Mouse (Mus musculus): ENCODE measurements around the gene Aprt. TPM values are rescaled to one million over a fixed set of nuclear protein-coding genes. Genes with fewer than 3 reads are reported as not detected.

Gene Aprt
- polyA plus RNA-seq, 1 experiment from 2014 or later, result 156 TPM

DNA sequence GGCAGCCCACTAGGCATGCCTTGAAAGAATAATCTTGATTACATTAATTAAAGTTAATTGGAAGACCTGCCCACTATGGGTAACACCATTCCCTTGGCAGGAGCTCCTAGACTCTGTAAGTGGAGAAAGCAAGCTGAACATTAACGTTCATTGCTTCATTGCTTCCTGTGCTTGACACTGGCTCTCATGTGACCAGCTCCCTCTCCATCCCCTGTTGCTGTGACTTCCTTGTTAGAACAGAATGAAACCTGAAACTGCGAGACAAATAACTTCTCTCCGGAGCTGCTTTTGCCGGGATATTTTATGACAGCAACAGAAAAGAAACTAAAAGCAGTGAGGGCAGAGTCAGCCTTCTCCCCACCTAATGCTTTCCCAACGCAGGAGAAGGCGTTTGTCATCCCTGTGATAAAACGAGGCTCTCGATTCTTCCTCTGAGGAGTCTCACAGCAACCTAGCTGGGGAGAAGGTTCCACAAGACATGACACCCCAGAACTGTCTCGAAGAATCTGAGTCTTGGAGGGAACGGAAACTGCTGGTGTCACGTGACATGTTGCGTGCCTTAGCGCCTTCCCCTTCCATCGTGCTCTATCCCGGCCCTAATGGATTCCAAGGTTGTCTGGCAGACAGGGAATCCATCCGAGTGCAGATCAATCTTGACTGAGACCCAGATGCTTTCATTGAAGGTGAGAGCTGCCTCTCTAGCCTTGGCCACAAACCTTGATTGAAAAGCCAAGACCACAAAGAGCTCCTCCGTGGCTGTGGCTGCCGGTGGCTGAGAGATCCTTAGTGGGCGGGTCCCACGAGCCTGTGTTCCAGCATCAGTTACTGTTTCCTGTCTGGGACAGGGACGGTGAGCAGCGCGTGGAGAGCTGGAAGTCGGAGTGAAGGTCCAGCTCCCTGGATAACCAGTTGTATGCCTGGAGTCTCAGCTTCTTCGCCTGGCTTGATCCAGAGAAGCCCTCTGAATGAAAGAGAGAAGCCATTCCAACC, 12.1 kb downstream of the Aprt start:
- no peak overlapping the region for H3K27ac ChIP-seq (ENCODE audit: low read length)
- no peaks in the 10 kb centered on the region for H3K27me3 ChIP-seq (ENCODE audit: control insufficient read depth, insufficient read depth, low read depth, low read length)
- no peak for ATAC-seq
- H3K36me3 ChIP-seq (ENCODE audit: control insufficient read depth, insufficient read depth, low read length), result no peaks in the 10 kb centered on the region
- H3K9ac ChIP-seq (ENCODE audit: low read depth, low read length), result no peak overlapping the region
- no peak overlapping the region for H3K4me2 ChIP-seq (ENCODE audit: low read length)
- H3K4me1 ChIP-seq (ENCODE audit: control insufficient read depth, insufficient read depth, low read length), result peaks cover 18% of the 10 kb centered on the region
- no peak overlapping the region for H3K4me3 ChIP-seq (ENCODE audit: low read depth, low read length)
- no peaks in the 10 kb centered on the region for H3K9me3 ChIP-seq (replicated peaks; ENCODE audit: control insufficient read depth, low read length, poor library complexity, severe bottlenecking)
- 90% methylated on average over 25 of the region's 25 CpGs for WGBS

DNA sequence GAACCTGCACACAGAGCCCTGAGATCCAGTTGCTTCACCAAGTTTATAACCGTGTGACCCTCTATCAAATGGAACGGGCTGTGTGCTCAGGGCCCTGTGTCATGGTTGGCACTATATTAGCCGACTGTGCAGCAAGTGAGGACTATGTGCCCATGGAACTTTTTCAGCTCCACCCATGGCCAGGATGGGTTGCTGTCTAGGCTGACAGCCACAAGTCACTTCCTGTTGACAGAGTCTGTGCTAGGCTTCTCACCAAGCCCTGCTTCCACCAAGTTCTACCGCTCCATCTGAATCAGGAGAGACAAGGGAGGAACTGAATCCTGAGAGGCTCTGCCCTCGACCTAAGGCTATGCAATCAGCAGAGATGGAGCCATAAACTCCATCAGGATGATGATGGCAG, 15.5 kb downstream of the Aprt start:
- H3K9me3 ChIP-seq (replicated peaks; ENCODE audit: control insufficient read depth, low read length, poor library complexity, severe bottlenecking), result no peaks in the 10 kb centered on the region
- no peaks in the 10 kb centered on the region for H3K36me3 ChIP-seq (ENCODE audit: control insufficient read depth, insufficient read depth, low read length)
- H3K4me3 ChIP-seq (ENCODE audit: low read depth, low read length), result no peak overlapping the region
- no peaks in the 10 kb centered on the region for H3K27me3 ChIP-seq (ENCODE audit: control insufficient read depth, insufficient read depth, low read depth, low read length)
- H3K27ac ChIP-seq (ENCODE audit: low read length), result no peak overlapping the region
- H3K4me2 ChIP-seq (ENCODE audit: low read length), result no peak overlapping the region
- no peaks in the 10 kb centered on the region; the same call in 1 of the 2 replicates for H3K4me1 ChIP-seq (ENCODE audit: control insufficient read depth, insufficient read depth, low read length)
- H3K9ac ChIP-seq (ENCODE audit: low read depth, low read length), result no peak overlapping the region
- ATAC-seq, result no peak
- WGBS, result 89% methylated on average over 5 of the region's 5 CpGs

DNA sequence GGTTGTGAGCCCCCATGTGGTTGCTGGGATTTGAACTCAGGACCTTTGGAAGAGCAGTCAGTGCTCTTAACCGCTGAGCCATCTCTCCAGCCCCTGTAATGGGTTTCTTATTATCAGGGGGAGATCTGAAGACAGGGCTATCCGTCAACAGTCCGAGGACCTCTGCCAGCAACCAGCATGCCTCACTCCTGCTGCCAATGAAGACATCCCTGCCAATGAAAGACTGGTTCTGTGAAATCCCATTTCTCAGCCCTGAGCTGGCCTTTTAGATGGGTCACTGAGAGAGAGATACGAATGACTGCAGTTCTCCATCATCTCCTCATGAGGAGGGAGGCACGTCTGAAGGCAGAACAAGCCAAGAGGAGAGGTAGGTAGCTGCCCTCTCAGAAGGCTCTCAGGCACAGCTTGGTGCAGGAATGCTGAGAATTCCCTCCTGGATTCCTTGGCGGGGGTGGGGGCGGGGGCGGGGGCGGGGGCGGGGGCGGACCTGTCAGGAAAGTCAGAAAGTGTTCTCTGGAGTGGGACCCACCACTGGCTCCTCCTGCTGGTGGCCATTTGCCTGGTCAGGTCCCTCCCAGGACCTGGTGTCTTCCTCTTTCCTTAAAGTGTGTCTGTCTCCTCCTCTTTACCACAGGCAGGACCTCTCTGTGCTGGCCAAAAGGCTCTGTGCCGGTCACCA, 17.9 kb downstream of the Aprt start:
- Histone ChIP-seq H3K4me3 (ENCODE audit: low read depth, low read length) (no peak overlapping the region), H3K9me3 (replicated peaks; ENCODE audit: control insufficient read depth, low read length, poor library complexity, severe bottlenecking) (no peaks in the 10 kb centered on the region), H3K36me3 (ENCODE audit: control insufficient read depth, insufficient read depth, low read length) (no peaks in the 10 kb centered on the region), H3K4me2 (ENCODE audit: low read length) (no peak overlapping the region), H3K27ac (ENCODE audit: low read length) (no peak overlapping the region), H3K27me3 (ENCODE audit: control insufficient read depth, insufficient read depth, low read depth, low read length) (no peaks in the 10 kb centered on the region), H3K9ac (ENCODE audit: low read depth, low read length) (no peak overlapping the region), H3K4me1 (ENCODE audit: control insufficient read depth, insufficient read depth, low read length) (no peaks in the 10 kb centered on the region)
- 23% methylated on average over 12 of the region's 12 CpGs for WGBS
- no peak for ATAC-seq

DNA sequence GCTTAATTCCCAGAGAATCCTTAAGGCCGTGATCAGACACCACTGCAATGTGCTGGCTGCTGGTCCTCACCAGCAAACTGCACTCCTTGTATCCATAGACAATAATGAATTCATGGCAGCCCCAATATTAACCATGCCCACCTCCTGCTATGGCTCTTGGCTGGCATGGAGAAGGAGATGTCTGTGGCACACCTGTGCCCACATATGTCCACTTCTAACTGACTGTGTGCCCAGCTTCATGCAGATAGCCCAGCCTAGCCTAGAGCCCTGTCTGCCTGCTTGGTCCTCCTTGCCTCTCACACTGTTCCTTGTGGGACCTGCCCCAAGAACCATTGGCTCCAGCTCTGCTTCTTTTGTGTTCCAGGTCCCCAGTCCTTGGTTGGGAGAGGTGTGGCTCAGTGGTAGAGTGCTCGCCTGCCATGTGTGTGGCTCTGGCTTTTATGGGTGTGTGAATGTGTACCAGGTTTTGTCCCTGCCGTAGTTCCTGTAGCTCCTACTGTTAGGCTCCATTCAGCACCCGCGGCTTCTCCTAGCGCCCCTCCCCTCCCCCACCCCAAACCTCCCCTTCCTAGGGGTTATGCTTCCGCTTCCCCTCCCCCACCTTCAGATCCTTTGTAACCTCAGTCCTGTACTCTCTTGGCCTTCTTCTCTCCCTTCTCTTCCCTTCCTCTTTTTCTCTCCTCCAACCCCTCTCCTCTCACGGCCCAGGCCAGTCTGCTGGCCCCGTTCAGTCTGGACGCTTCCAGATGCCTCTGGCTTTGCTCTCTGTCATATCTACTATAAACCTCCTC, 19.3 kb downstream of the Aprt start:
- no peaks in the 10 kb centered on the region for H3K4me1 ChIP-seq (ENCODE audit: control insufficient read depth, insufficient read depth, low read length)
- no peak overlapping the region for H3K4me3 ChIP-seq (ENCODE audit: low read depth, low read length)
- no peaks in the 10 kb centered on the region for H3K9me3 ChIP-seq (replicated peaks; ENCODE audit: control insufficient read depth, low read length, poor library complexity, severe bottlenecking)
- H3K9ac ChIP-seq (ENCODE audit: low read depth, low read length), result no peak overlapping the region
- ATAC-seq, result no peak
- no peak overlapping the region for H3K27ac ChIP-seq (ENCODE audit: low read length)
- H3K27me3 ChIP-seq (ENCODE audit: control insufficient read depth, insufficient read depth, low read depth, low read length), result no peaks in the 10 kb centered on the region
- 55% methylated on average over 10 of the region's 10 CpGs for WGBS
- no peak overlapping the region for H3K4me2 ChIP-seq (ENCODE audit: low read length)
- no peaks in the 10 kb centered on the region for H3K36me3 ChIP-seq (ENCODE audit: control insufficient read depth, insufficient read depth, low read length)

DNA sequence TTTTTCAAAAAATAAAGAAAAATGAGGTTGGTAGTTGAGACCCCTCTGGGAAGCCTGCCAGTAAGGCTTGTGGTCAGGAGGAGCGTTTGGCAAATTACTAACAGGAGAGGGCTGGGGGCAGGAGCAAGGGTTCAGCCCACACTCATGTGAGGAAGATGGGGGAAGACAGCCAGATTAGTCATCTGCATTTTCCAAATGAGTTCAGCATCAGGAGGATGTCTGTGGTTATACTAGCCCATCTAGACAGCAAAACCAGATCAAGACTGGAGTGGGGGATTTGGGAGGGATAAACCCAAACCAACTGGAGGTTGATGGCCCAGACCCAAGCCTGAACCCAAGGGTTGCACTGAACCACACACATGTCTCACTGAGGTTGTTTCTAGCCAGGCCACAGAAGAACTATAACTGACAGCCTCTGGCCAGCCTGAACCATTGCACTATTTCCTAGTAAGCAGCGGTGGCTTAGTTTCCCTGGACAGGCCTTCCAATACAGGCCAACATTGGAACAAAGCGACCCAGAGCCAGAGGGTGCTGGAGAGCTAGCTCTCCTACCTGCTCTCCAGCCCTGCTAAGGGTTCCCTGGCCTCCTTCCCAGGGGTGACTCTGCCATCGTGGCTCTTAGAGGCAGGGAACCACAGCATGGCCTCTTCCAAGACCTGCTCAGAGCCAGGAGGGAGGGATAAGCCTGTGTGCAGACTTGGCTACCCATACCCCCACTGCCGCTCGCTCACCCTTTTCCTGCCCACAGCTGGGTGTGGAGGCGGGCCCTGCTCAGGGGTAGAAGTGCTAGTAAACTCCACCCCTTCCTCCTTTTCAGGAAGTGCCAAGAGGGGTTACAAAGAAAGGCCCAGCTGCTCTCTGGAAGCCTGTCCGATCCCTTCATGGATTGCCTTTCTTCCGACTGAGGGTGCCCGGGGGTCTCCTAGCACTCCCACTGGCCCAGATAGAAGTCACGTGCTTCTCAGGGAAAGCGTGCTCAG, 20.4 kb downstream of the Aprt start:
- Histone ChIP-seq H3K4me3 (ENCODE audit: low read depth, low read length) (no peak overlapping the region), H3K9ac (ENCODE audit: low read depth, low read length) (no peak overlapping the region), H3K27ac (ENCODE audit: low read length) (no peak overlapping the region), H3K9me3 (replicated peaks; ENCODE audit: control insufficient read depth, low read length, poor library complexity, severe bottlenecking) (no peaks in the 10 kb centered on the region), H3K36me3 (ENCODE audit: control insufficient read depth, insufficient read depth, low read length) (no peaks in the 10 kb centered on the region), H3K4me2 (ENCODE audit: low read length) (no peak overlapping the region), H3K27me3 (ENCODE audit: control insufficient read depth, insufficient read depth, low read depth, low read length) (peaks cover 9% of the 10 kb centered on the region), H3K4me1 (ENCODE audit: control insufficient read depth, insufficient read depth, low read length) (peaks cover under 1% of the 10 kb centered on the region; the same call in 1 of the 2 replicates)
- no peak for ATAC-seq
- WGBS, result 67% methylated on average over 12 of the region's 12 CpGs

DNA sequence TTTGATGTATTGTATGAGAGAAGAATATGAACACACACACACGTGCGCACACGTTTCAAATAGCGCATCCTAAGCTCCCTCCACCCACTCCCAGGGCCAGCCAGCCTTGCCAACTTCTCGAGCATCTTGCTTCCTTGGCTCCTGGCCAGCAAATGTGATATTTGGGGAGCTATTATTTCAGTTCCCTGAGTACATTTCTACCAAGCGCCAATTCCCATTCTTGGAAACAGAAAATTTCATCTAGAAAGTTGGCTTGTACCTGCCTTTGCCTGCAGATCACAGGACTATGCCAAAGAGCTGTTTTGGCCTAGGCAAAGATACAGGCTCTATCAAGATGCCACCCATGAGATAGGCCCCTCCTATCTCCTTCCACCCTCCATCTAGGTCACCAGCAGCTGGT, 21.9 kb downstream of the Aprt start:
- no peaks in the 10 kb centered on the region for H3K9me3 ChIP-seq (replicated peaks; ENCODE audit: control insufficient read depth, low read length, poor library complexity, severe bottlenecking)
- no peak overlapping the region for H3K9ac ChIP-seq (ENCODE audit: low read depth, low read length)
- no peak for ATAC-seq
- H3K4me1 ChIP-seq (ENCODE audit: control insufficient read depth, insufficient read depth, low read length), result peaks cover 7% of the 10 kb centered on the region; the same call in 1 of the 2 replicates
- H3K27me3 ChIP-seq (ENCODE audit: control insufficient read depth, insufficient read depth, low read depth, low read length), result peaks cover 21% of the 10 kb centered on the region
- H3K36me3 ChIP-seq (ENCODE audit: control insufficient read depth, insufficient read depth, low read length), result no peaks in the 10 kb centered on the region
- H3K27ac ChIP-seq (ENCODE audit: low read length), result no peak overlapping the region
- H3K4me2 ChIP-seq (ENCODE audit: low read length), result no peak overlapping the region
- no peak overlapping the region for H3K4me3 ChIP-seq (ENCODE audit: low read depth, low read length)
- WGBS, result 78% methylated on average over 6 of the region's 6 CpGs

DNA sequence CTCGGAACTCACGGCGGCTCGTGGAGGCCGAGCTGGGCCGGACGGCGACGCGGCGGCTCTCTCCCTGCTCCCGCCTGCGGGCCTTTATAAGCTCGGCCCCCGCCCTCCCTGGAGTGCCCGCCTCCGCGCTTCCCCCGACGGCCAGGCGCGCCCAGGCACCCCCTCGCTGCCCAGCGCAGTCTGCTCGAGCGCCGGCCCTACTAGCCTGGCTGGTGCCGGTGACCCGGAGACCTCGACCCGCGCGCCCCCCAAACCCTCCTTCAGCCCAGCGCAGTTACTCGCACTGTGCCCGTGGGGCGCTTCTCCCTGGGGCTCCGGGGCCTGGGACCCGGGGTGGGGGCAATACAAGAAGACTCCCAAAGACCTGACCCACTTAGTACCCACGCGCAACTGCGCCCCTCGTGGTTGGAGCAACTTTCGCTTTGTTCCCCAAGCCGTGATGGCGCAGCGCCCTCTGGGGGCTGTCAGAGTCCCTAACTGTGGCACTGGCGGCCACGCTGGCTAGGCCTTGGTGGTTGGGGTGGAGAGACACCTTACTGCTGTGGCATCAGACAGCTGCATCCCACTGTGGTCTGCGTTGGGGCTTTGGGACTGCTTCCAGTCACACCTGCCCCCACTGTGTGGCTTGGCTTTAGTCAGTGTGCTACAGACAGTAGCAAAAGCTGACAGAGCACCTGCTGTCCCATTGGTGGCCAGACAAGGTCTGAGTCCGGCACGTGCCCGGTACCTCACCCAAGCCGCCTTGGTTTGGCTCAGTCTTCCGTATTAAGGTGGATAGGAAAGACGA, 25.3 kb downstream of the Aprt start, which contains the start of gene Piezo1:
Gene Piezo1, minus strand, starts transcription at position 65 of the 787 bp plus-strand sequence.
- H3K9ac ChIP-seq (ENCODE audit: low read depth, low read length), result peak within 1 kb of the TSS; percentile 72
- no peaks in the 10 kb centered on the region for H3K36me3 ChIP-seq (ENCODE audit: control insufficient read depth, insufficient read depth, low read length)
- ATAC-seq, result peak; percentile 51; the same call in 1 of the 2 replicates
- H3K4me1 ChIP-seq (ENCODE audit: control insufficient read depth, insufficient read depth, low read length), result peaks cover 7% of the 10 kb centered on the region; the same call in 1 of the 2 replicates
- H3K4me2 ChIP-seq (ENCODE audit: low read length), result peak within 1 kb of the TSS; percentile 85
- peaks cover 24% of the 10 kb centered on the region for H3K27me3 ChIP-seq (ENCODE audit: control insufficient read depth, insufficient read depth, low read depth, low read length)
- no peaks in the 10 kb centered on the region for H3K9me3 ChIP-seq (replicated peaks; ENCODE audit: control insufficient read depth, low read length, poor library complexity, severe bottlenecking)
- H3K27ac ChIP-seq (ENCODE audit: low read length), result no peak within 1 kb of the TSS
- peak within 1 kb of the TSS; percentile 57 for H3K4me3 ChIP-seq (ENCODE audit: low read depth, low read length)
- 12% methylated on average over 48 of the region's 56 CpGs for WGBS
